Mouse (Mus musculus) liver, adult 2 months (tissue): ENCODE data around the gene Gpkow.

Experiments used
- CTCF ChIP-seq: fragments of 200-500 bp; IDR thresholded peaks from 2 replicates; pipeline ENCODE4 v1.5.1; 2011; ENCODE audit warnings: low read depth, low read length, control low read depth
- POLR2A ChIP-seq: fragments of 200-500 bp; IDR thresholded peaks from 2 replicates; pipeline ENCODE4 v1.6.1; 2011; ENCODE audit warnings: low read length, control low read depth; ENCODE audit not compliant: insufficient read depth; ENCODE audit errors: extremely low read depth

GRCm38 (mm10) chrX:7664791-7665190, 32.1 kb upstream of the Gpkow start:
- TF ChIP-seq CTCF = no peak
- TF ChIP-seq POLR2A = no peak
